Mouse (Mus musculus) stomach, embryonic 14.5 days (tissue): Measurements from ENCODE around the gene Bak1. TPM values are rescaled to one million over a fixed set of nuclear protein-coding genes. Genes with fewer than 3 reads are reported as not detected.

ENCODE experiments used
- ATAC-seq: fragments of 200-750 bp; cut with Nextera tagmentation; 2 replicates; pipeline ENCODE4 v1.8.0; 2017; ENCODE audit warnings: low read depth, moderate TSS enrichment; ENCODE audit not compliant: insufficient number of reproducible peaks, insufficient read depth, low FRiP score
- H3K27ac ChIP-seq: fragments of 300-500 bp; sonication (generic); 2 replicates; pipeline ENCODE4 v1.5.1; 2014; ENCODE audit warnings: mild to moderate bottlenecking, low read length, moderate library complexity, mixed read lengths
- H3K27me3 ChIP-seq: fragments of 300-500 bp; sonication (generic); 2 replicates; pipeline ENCODE4 v1.6.1; 2014; ENCODE audit warnings: low read length, control low read depth, mixed read lengths; ENCODE audit not compliant: control insufficient read depth, insufficient read depth
- H3K36me3 ChIP-seq: fragments of 300-500 bp; sonication (generic); 2 replicates; pipeline ENCODE4 v1.6.1; 2014; ENCODE audit warnings: mild to moderate bottlenecking, control low read depth, low read length, moderate library complexity, mixed read lengths; ENCODE audit not compliant: control insufficient read depth, insufficient read depth
- H3K4me1 ChIP-seq: fragments of 300-500 bp; sonication (generic); 2 replicates; pipeline ENCODE4 v1.6.1; 2014; ENCODE audit warnings: low read length, control low read depth, mixed read lengths; ENCODE audit not compliant: control insufficient read depth, insufficient read depth
- H3K4me2 ChIP-seq: fragments of 300-500 bp; sonication (generic); replicated peaks from 2 replicates; pipeline ENCODE4 v1.6.1; 2014; ENCODE audit warnings: low read depth, low read length, control low read depth
- H3K4me3 ChIP-seq: fragments of 300-500 bp; sonication (generic); 2 replicates; pipeline ENCODE4 v1.5.1; 2014; ENCODE audit warnings: low read depth, low read length, control low read depth
- H3K9ac ChIP-seq: fragments of 300-500 bp; sonication (generic); replicated peaks from 2 replicates; pipeline ENCODE4 v1.6.1; 2014; ENCODE audit warnings: low read depth, mild to moderate bottlenecking, control low read depth, low read length, moderate library complexity, mixed read lengths
- H3K9me3 ChIP-seq: fragments of 300-500 bp; sonication (generic); 2 replicates; pipeline ENCODE4 v1.6.1; 2016; ENCODE audit warnings: low read depth, low read length, control low read depth; ENCODE audit not compliant: control insufficient read depth
- WGBS: fragments of 180-500 bp; shearing (Covaris S2); extraction: QIAGEN DNeasy Blood & Tissue Kit; methylation state at CpG from one replicate; pipeline ENCODE4 v1.1.7; 2014; 5-methylcytosine and 5-hydroxymethylcytosine counted together
- polyA plus RNA-seq: library from polyadenylated mRNA; unstranded; fragments of >200 nt; fragmentation: Nextera tagmentation; extraction: Ambion mirVana; gene quantifications from 2 replicates; pipeline ENCODE4 v1.2.1, GENCODE M21; 2014

The Bak1 gene
- polyA plus RNA-seq, 1 experiment from 2014 or later = 10.4 TPM

DNA sequence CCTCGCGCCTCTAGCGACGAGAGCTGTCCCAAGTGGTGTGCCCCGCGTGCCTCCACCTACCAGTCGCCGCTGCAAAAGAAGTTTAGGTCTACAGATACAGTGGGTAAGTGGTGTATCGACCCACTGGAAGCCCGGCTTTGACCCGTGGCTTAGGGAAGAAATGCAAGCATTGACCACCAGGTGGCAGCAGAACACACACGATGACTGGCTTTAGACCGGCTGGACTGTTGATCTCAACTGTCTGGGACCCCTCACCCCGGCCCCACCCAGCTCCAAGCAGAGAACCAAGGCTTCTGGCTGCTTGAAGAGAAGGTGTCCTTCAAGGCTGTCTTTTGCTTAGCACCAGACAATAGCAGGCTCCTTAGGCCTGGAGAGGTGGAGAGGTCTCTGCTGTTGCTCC, 4.1 kb upstream of the Bak1 start:
- H3K36me3 ChIP-seq = no peaks in the 10 kb centered on the region
- 0 out of 2 replicates have a peak overlapping the region, but pooled peaks have one; percentile 25 for H3K4me2 ChIP-seq
- H3K27ac ChIP-seq = no peak overlapping the region
- no peaks in the 10 kb centered on the region for H3K27me3 ChIP-seq
- H3K9me3 ChIP-seq = no peaks in the 10 kb centered on the region
- H3K9ac ChIP-seq = no peak overlapping the region
- H3K4me1 ChIP-seq = 0 out of 2 replicates have a peak, but pooled peaks cover 9% of the 10 kb centered on the region
- WGBS = under 1% methylated on average over 14 of the region's 14 CpGs
- peak; percentile 33; the same call in 1 of the 2 replicates for ATAC-seq
- H3K4me3 ChIP-seq = no peak overlapping the region

DNA sequence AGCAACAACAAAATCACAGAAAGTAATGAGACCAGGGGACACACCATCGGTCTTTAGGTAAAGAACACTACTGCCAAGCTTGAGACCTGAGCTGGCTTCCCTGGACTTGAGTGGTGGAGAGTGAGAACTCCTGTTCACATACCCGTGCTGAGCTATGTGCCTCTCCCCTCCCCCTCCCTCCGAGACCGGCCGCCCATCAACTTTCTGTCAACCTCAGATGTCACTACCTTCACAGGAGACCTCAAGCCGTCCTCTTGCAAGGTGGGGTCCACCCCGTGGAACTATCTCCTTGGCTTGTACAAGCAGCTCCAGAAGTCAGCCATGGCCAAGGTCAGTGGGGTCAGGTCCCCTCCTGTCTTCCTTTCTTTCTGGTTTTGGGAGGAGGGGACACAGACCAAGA, 3.5 kb upstream of the Bak1 start:
- no peak for ATAC-seq
- Histone ChIP-seq H3K9me3 (no peaks in the 10 kb centered on the region), H3K4me2 (0 out of 2 replicates have a peak overlapping the region, but pooled peaks have one; percentile 25), H3K27ac (no peak overlapping the region), H3K36me3 (no peaks in the 10 kb centered on the region), H3K4me3 (no peak overlapping the region), H3K27me3 (no peaks in the 10 kb centered on the region), H3K9ac (no peak overlapping the region), H3K4me1 (peaks cover 9% of the 10 kb centered on the region; the same call in 1 of the 2 replicates)
- 53% methylated on average over 7 of the region's 7 CpGs for WGBS

DNA sequence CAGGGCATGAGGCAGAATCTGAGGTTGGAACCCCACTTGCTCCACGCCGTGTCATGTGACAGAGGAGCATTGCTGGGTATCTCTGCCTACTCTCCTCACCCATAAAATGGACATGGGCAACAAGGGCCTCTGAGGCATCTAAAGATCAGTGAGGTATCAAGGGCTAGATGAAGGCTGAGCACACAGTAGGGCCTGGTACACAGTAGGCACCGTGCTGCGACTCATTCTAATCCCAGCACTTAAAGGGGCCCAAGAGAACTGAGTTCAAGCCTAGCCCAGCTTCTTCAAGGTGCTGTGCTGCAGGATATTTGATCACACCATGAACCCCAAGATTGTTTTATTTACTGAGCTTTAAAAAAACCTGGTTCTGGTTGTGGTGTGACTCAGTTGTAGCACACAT, 2.1 kb upstream of the Bak1 start:
- ATAC-seq = no peak
- WGBS = 97% methylated on average over 4 of the region's 4 CpGs
- no peaks in the 10 kb centered on the region for H3K27me3 ChIP-seq
- H3K9ac ChIP-seq = no peak overlapping the region
- no peaks in the 10 kb centered on the region for H3K9me3 ChIP-seq
- no peak overlapping the region for H3K4me3 ChIP-seq
- no peak overlapping the region for H3K27ac ChIP-seq
- H3K36me3 ChIP-seq = peaks cover under 1% of the 10 kb centered on the region; the same call in 1 of the 2 replicates
- peaks cover 12% of the 10 kb centered on the region; the same call in 1 of the 2 replicates for H3K4me1 ChIP-seq
- no peak overlapping the region for H3K4me2 ChIP-seq

DNA sequence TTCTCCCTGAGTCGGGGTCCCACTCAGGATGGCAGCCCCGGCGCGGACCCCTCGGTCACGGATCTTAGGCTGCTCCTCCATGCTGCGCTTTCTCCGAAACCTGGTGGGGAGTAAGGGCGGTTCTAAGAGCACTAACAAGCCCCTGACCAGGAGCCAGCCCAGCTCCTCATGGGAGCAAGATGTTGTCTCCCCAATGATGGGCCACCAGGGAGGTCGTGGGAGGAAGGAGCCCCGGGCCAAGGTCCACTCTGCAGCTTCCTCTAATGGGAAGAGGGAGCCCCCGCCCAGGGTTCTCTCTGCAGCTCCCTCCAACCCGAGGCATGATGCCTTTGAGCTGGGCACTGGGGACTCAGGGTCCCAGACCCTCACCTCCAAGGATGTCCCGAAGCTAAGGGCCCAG, 622 bp upstream of the Bak1 start:
- no peak overlapping the region for H3K4me2 ChIP-seq
- H3K4me1 ChIP-seq = peaks cover 12% of the 10 kb centered on the region; the same call in 1 of the 2 replicates
- no peaks in the 10 kb centered on the region for H3K9me3 ChIP-seq
- no peak overlapping the region for H3K27ac ChIP-seq
- peaks cover 11% of the 10 kb centered on the region; the same call in 1 of the 2 replicates for H3K36me3 ChIP-seq
- no peak for ATAC-seq
- no peaks in the 10 kb centered on the region for H3K27me3 ChIP-seq
- H3K9ac ChIP-seq = no peak overlapping the region
- 88% methylated on average over 14 of the region's 14 CpGs for WGBS
- H3K4me3 ChIP-seq = no peak overlapping the region

DNA sequence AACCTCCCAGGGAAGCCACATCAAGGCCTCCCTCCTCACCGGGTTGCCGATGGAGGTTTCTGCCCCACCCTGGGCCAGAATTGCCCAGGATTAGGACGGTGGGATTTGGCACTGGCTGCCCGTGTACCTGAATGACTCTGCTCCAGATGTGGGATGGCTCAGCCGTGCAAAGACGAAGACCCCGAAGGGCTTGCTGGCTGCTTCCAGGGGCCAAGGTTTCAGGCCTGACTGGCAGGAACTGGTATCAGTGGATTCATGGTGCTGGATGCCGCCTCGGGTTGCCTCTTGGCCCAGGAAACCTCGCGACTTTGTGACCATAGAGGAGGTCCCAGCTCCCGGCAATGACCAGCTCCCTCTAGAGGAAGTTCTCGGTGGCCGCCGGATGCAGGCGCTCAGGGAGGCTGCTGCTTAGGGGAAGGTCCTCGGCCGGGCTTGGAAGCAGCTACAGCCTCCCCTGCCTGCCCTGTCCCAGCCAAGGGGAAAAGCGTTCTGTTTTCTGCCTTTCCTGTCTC, 469 bp downstream of the Bak1 start:
- H3K4me1 ChIP-seq = peaks cover 12% of the 10 kb centered on the region; the same call in 1 of the 2 replicates
- WGBS = under 1% methylated on average over 19 of the region's 19 CpGs
- H3K36me3 ChIP-seq = peaks cover 11% of the 10 kb centered on the region
- H3K9ac ChIP-seq = peak overlapping the region; percentile 96
- no peaks in the 10 kb centered on the region for H3K27me3 ChIP-seq
- H3K4me2 ChIP-seq = peak overlapping the region; percentile 77
- peak overlapping the region; percentile 84 for H3K4me3 ChIP-seq
- no peaks in the 10 kb centered on the region for H3K9me3 ChIP-seq
- peak overlapping the region; percentile 69; the same call in 1 of the 2 replicates for H3K27ac ChIP-seq
- peak; percentile 76 for ATAC-seq

DNA sequence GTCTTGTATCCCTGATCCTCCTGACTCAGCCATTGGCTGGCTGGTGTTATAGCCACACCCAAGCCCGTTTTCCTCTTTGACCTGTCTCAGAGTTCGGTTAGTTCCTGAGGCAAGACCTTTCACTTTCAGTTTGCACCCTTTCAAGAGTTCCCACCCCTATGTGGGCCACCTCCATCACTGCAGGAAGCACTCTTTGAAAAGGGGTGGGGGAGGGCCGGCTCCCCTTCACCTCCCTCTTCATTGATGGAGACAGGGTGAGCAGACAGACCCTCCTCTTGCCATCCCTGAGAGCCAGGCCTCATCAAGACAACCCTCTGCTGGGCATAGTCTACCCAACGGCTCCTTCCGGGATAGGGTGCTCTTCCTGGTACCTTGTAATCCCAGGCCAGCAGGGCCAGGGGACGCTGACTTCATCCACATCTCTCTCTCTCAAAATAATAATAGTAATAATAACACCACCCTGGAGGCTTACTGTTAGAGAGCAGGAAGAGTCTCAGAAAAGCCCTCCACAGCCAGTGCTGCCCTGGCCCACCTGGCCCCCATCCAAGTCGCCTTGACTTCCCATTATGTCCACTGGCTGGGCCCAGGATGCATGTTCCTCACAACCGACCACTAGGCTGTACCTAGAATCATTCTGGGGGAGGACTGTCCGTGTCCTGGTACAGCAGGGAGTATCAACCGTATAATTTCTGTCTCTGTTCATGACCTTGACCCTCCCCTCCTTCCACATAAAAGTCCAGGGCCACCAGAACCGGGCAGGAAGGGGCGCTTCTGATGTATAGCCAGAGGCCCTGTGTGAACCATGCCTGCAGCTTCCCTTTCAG, 1.1 kb downstream of the Bak1 start:
- Histone ChIP-seq H3K4me1 (peaks cover 9% of the 10 kb centered on the region; the same call in 1 of the 2 replicates), H3K4me3 (peak overlapping the region; percentile 84), H3K9ac (peak overlapping the region; percentile 96), H3K36me3 (peaks cover 11% of the 10 kb centered on the region), H3K4me2 (peak overlapping the region; percentile 77), H3K27ac (peak overlapping the region; percentile 69; the same call in 1 of the 2 replicates), H3K27me3 (no peaks in the 10 kb centered on the region), H3K9me3 (no peaks in the 10 kb centered on the region)
- ATAC-seq = peak; percentile 19; the same call in 1 of the 2 replicates
- WGBS = 25% methylated on average over 12 of the region's 12 CpGs

DNA sequence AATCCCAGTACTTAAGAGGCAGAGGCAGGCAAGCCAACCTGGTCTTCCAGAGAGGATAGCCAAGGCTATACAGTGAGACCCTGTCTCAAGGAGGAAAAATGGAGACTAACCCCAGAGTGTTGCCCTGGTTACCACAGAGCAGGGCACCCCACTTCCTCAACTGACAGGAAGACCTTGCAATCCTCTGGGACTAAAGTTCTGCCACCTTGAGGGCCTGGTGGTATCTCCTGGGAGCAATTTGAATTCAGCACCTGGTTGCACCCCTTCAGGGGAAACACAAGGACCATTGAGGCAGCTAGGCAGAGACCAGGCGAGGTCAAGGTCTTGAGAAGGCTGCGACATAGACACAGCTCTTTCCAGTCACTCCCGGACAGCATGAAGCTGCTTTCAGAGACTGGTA, 2.9 kb downstream of the Bak1 start:
- Histone ChIP-seq H3K4me2 (no peak overlapping the region), H3K9ac (no peak overlapping the region), H3K4me1 (peaks cover 9% of the 10 kb centered on the region; the same call in 1 of the 2 replicates), H3K9me3 (no peaks in the 10 kb centered on the region), H3K27me3 (no peaks in the 10 kb centered on the region), H3K4me3 (no peak overlapping the region), H3K36me3 (peaks cover 21% of the 10 kb centered on the region), H3K27ac (no peak overlapping the region)
- no peak for ATAC-seq
- 88% methylated on average over 3 of the region's 3 CpGs for WGBS

DNA sequence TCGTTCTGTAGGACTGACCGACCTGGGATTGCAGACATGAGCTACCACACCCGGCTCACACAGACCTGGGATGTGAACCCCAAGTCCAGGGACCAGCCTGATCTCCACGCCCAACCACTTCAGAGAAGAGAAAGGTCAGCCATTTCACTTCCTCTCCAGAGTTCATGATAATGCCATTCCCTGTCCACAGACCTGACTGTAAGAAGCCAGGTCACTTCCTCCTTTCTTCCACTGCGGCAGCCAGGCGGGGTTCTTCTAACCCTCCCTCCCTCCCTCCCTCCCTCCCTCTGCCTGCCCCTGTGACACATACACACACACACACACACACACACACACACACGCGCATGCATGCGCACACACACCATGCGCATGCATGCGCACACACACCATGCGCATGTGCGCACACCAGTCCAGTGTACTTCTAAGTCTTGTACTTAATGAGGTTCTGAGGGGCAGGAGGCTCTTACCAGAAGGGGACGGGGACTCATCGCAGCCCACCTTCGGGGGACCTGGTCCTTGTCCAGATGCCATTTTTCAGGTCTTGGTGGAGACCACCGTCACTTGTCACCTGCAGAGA, 3.4 kb downstream of the Bak1 start:
- Histone ChIP-seq H3K4me3 (no peak overlapping the region), H3K27me3 (no peaks in the 10 kb centered on the region), H3K4me1 (peaks cover 9% of the 10 kb centered on the region; the same call in 1 of the 2 replicates), H3K4me2 (no peak overlapping the region), H3K9me3 (no peaks in the 10 kb centered on the region), H3K27ac (no peak overlapping the region), H3K36me3 (peaks cover 26% of the 10 kb centered on the region), H3K9ac (no peak overlapping the region)
- 93% methylated on average over 16 of the region's 17 CpGs for WGBS
- ATAC-seq = no peak
